Mouse (Mus musculus) heart, adult 8-10 months (tissue): ENCODE results near the gene Cacng6. TPM values are rescaled to one million over a fixed set of nuclear protein-coding genes. Genes with fewer than 3 reads are reported as not detected.

Experiments used
- DNase-seq: peaks from one replicate; pipeline ENCODE4 v3.0.0; 2022; ENCODE audit warnings: low spot score
- microRNA-seq: library from miRNA; unstranded; fragments of <30 nt; microRNA quantifications from one replicate; pipeline ENCODE4 v1.2.0, GENCODE M21; 2022
- total RNA-seq, 4 experiments: library from RNA; stranded (reverse); gene quantifications; 2 replicates each; pipeline ENCODE4 v1.2.4; 2022

Gene Cacng6
- total RNA-seq, 4 experiments from 2014 or later = 2.0 to 4.4 (median 2.5) TPM

GRCm38 (mm10) chr7:3460261-3460660 lies 36.3 kb downstream of the Cacng6 start:
- DNase-seq = no peak

GRCm38 (mm10) chr7:3463306-3463705 lies 39.3 kb downstream of the Cacng6 start:
- DNase-seq = peak; percentile 11

GRCm38 (mm10) chr7:3468614-3469013 lies 44.6 kb downstream of the Cacng6 start:
- no peak for DNase-seq

GRCm38 (mm10) chr7:3472774-3473173 lies 48.8 kb downstream of the Cacng6 start:
- DNase-seq = no peak

DNA sequence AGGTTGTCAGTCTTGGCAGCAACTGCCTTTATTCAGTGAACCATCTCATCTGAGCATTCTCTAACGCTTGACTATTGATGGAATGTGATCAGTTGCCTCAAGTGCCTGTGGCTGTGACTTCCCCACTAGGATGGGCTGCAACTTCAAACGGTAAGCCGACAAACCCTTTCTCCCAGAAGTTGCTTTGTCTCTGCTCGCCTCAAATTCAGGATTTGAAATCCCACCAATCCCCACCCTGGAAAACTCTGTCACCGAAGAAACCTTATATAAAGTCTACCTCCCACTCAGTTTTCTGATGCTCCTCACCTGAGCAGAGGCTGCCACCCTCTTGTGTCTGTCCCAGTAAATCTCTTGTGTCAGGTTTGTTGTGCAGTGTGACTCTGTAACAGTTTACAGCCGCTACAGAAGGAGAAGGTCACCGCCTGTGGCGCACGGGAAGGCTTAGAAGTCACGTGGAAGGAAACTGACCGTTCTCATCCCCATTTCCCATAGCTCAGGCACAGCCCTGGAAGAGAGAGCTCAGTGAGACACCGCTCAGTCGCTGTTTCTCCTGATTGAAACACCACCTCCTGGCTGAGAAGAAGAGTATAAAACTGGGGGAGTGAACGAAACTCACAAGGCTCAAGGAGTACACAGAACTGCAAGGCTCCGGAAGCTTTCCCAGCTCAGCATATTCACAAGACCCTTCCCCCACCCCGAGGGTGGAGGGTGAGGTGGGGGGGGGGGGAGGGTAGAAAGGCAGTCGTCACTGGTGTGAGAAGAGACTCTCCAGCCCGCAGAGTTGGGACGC lies 50.5 kb downstream of the Cacng6 start:
- DNase-seq = no peak

GRCm38 (mm10) chr7:3476728-3477127 lies 52.7 kb downstream of the Cacng6 start:
- DNase-seq = no peak

GRCm38 (mm10) chr7:3481948-3482608 lies 58.1 kb downstream of the Cacng6 start:
- no peak for DNase-seq

Small RNA genes lying within 50 kb of the gene (microRNA-seq; reads per million reads assigned to microRNA genes)
- 2.5 reads per million for gene Gm23450

Other genes with a start within 250 kb of the Cacng6 start
- under 1 TPM in 1 of 4 experiments, not detected in 3; 0.12 TPM for gene Nlrp12, start 174.5 kb upstream of the Cacng6 start, total RNA-seq
- gene Myadm, start 135.1 kb upstream of the Cacng6 start, total RNA-seq = 100 to 1,000 TPM in 3 of 4 experiments, 10 to 100 TPM in 1; 93.9 to 139 (median 128) TPM
- 1 to 10 TPM in 2 of 4 experiments, under 1 TPM in 2; 0.57 to 1.8 (median 1.1) TPM for gene Prkcg, start 135.0 kb upstream of the Cacng6 start, total RNA-seq
- gene Cacng7, start 91.2 kb upstream of the Cacng6 start, total RNA-seq = 1 to 10 TPM; 3.0 to 3.6 (median 3.3) TPM
- gene Cacng8, start 33.5 kb upstream of the Cacng6 start, total RNA-seq = not detected
- not detected for gene Tarm1, start 78.4 kb downstream of the Cacng6 start, total RNA-seq
- under 1 TPM; 0.14 to 0.16 (median 0.15) TPM for gene Oscar, start 192.0 kb downstream of the Cacng6 start, total RNA-seq
- 1,000 to 10,000 TPM; 2,114 to 2,277 (median 2,237) TPM for gene Ndufa3, start 193.2 kb downstream of the Cacng6 start, total RNA-seq
- 10 to 100 TPM; 17.4 to 22.9 (median 18.9) TPM for gene Tfpt, start 205.7 kb downstream of the Cacng6 start, total RNA-seq
- 10 to 100 TPM; 21.4 to 28.6 (median 25.2) TPM for gene Prpf31, start 205.8 kb downstream of the Cacng6 start, total RNA-seq
- 10 to 100 TPM; 19.5 to 26.0 (median 23.2) TPM for gene Cnot3, start 221.1 kb downstream of the Cacng6 start, total RNA-seq
- gene Leng1, start 241.6 kb downstream of the Cacng6 start, total RNA-seq = 10 to 100 TPM; 10.4 to 12.8 (median 11.8) TPM